Mouse (Mus musculus) G1E (cell line): ENCODE data around the gene Kcnk12. TPM values are rescaled to one million over a fixed set of nuclear protein-coding genes. Genes with fewer than 3 reads are reported as not detected.

Source experiments
- ATAC-seq: 2 replicates; pipeline ENCODE4 v1.8.0; 2016; ENCODE audit warnings: mild to moderate bottlenecking; ENCODE audit not compliant: insufficient number of reproducible peaks, poor library complexity, low FRiP score, severe bottlenecking; ENCODE audit errors: extremely low read depth
- DNase-seq: peaks from one replicate; pipeline ENCODE4 v3.0.0; 2012; ENCODE audit warnings: low spot score
- H3K27me3 ChIP-seq: 2 replicates; pipeline ENCODE4 v1.6.1; 2012; ENCODE audit warnings: mild to moderate bottlenecking, low read length, inconsistent platforms; ENCODE audit not compliant: insufficient read depth
- H3K36me3 ChIP-seq: replicated peaks from 2 replicates; pipeline ENCODE3; 2012; ENCODE audit warnings: mild to moderate bottlenecking, inconsistent platforms
- H3K4me1 ChIP-seq: 2 replicates; pipeline ENCODE4 v1.6.1; 2012; ENCODE audit warnings: low read depth, low read length, inconsistent platforms, mixed read lengths; ENCODE audit not compliant: insufficient read depth
- H3K4me3 ChIP-seq: 2 replicates; pipeline ENCODE4 v1.5.1; 2012; ENCODE audit warnings: low read depth, mild to moderate bottlenecking, inconsistent platforms, low read length, moderate library complexity, mixed read lengths
- H3K9me3 ChIP-seq: replicated peaks from 2 replicates; pipeline ENCODE4 v1.6.1; 2012; ENCODE audit warnings: inconsistent platforms
- CTCF ChIP-seq: IDR thresholded peaks from 2 replicates; pipeline ENCODE4 v1.5.1; 2012; ENCODE audit warnings: low read depth, low read length, inconsistent platforms, mixed read lengths
- GATA1 ChIP-seq: IDR thresholded peaks from 2 replicates; pipeline ENCODE4 v1.6.1; 2012; ENCODE audit warnings: borderline replicate concordance, low read length, inconsistent platforms, mixed read lengths
- GATA2 ChIP-seq: IDR thresholded peaks from 2 replicates; pipeline ENCODE4 v1.6.1; 2012; ENCODE audit warnings: low read depth, low read length, inconsistent platforms, borderline replicate concordance
- POLR2AphosphoS5 ChIP-seq: IDR thresholded peaks from 2 replicates; pipeline ENCODE4 v1.6.1; 2012; ENCODE audit warnings: low read depth, low read length, inconsistent platforms; ENCODE audit not compliant: insufficient replicate concordance
- TAL1 ChIP-seq: conservative IDR thresholded peaks from 2 replicates; pipeline ENCODE4 v1.6.1; 2012; ENCODE audit warnings: low read depth, low read length, inconsistent platforms, mixed read lengths
- polyA plus RNA-seq: library from polyadenylated mRNA; stranded (reverse); fragments of >175 nt; gene quantifications from 2 replicates; pipeline ENCODE4 v1.2.3, GENCODE M21; 2012
- total RNA-seq, 2 experiments: library from RNA; stranded (forward) in 1 of 2; stranded (reverse) in 1 of 2; fragments of 200-1000 nt in 1 of 2; fragments of >200 nt in 1 of 2; fragmentation: Nextera tagmentation in 1 of 2; gene quantifications; 2 replicates each; pipeline ENCODE4 v1.2.3; 2014 to 2017

Kcnk12 gene
- total and polyA plus RNA-seq, 3 experiments: not detected

GRCm38 (mm10) chr17:87825454-87826008 lies 27.7 kb upstream of the Kcnk12 start:
- H3K36me3 ChIP-seq: no peaks in the 10 kb centered on the region
- H3K4me3 ChIP-seq: no peak overlapping the region
- H3K4me1 ChIP-seq: no peaks in the 10 kb centered on the region
- TF ChIP-seq POLR2AphosphoS5: no peak
- no peak for TF ChIP-seq TAL1
- no peak for TF ChIP-seq GATA1
- no peak for TF ChIP-seq GATA2
- TF ChIP-seq CTCF: no peak
- no peak for ATAC-seq
- peaks cover 19% of the 10 kb centered on the region for H3K9me3 ChIP-seq
- no peaks in the 10 kb centered on the region; the same call in 1 of the 2 replicates for H3K27me3 ChIP-seq
- no peak for DNase-seq

- Histone ChIP-seq H3K36me3 (no peaks in the 10 kb centered on the region), H3K4me3 (no peak overlapping the region), H3K27me3 (no peaks in the 10 kb centered on the region; the same call in 1 of the 2 replicates), H3K4me1 (no peaks in the 10 kb centered on the region), H3K9me3 (peaks cover 18% of the 10 kb centered on the region)
- no peak for ATAC-seq
- TF ChIP-seq GATA2 (no peak), CTCF (no peak), GATA1 (no peak), POLR2AphosphoS5 (no peak), TAL1 (no peak)
- DNase-seq: no peak
Observed at GRCm38 (mm10) chr17:87823031-87823430, 25.2 kb upstream of the Kcnk12 start.

- H3K4me3 ChIP-seq: no peak overlapping the region
- DNase-seq (no peak), ATAC-seq (no peak)
- TF ChIP-seq GATA2 (no peak), CTCF (no peak), POLR2AphosphoS5 (no peak)
- H3K4me1 ChIP-seq: no peaks in the 10 kb centered on the region
- H3K9me3 ChIP-seq: no peaks in the 10 kb centered on the region
- no peaks in the 10 kb centered on the region for H3K36me3 ChIP-seq
- no peaks in the 10 kb centered on the region for H3K27me3 ChIP-seq
Observed at GRCm38 (mm10) chr17:87809556-87809955, 11.8 kb upstream of the Kcnk12 start.

GRCm38 (mm10) chr17:87799948-87800340 lies 2.1 kb upstream of the Kcnk12 start:
- H3K4me1 ChIP-seq: no peaks in the 10 kb centered on the region
- no peaks in the 10 kb centered on the region for H3K36me3 ChIP-seq
- ATAC-seq (no peak), DNase-seq (no peak)
- TF ChIP-seq POLR2AphosphoS5 (no peak), CTCF (no peak), TAL1 (no peak), GATA2 (no peak), GATA1 (no peak)
- H3K4me3 ChIP-seq: no peak overlapping the region
- no peaks in the 10 kb centered on the region; the same call in 1 of the 2 replicates for H3K27me3 ChIP-seq
- H3K9me3 ChIP-seq: peaks cover 32% of the 10 kb centered on the region

- no peak for TF ChIP-seq GATA2
- no peak for TF ChIP-seq CTCF
- TF ChIP-seq POLR2AphosphoS5: no peak
- no peak for TF ChIP-seq TAL1
- TF ChIP-seq GATA1: no peak
- H3K9me3 ChIP-seq: peaks cover 34% of the 10 kb centered on the region
- H3K36me3 ChIP-seq: no peaks in the 10 kb centered on the region
- no peaks in the 10 kb centered on the region; the same call in 1 of the 2 replicates for H3K27me3 ChIP-seq
- ATAC-seq: no peak
- H3K4me1 ChIP-seq: no peaks in the 10 kb centered on the region
- no peak overlapping the region for H3K4me3 ChIP-seq
- DNase-seq: no peak
Observed at GRCm38 (mm10) chr17:87799212-87799947, 1.6 kb upstream of the Kcnk12 start.

- ATAC-seq (no peak), DNase-seq (no peak)
- no peaks in the 10 kb centered on the region for H3K4me1 ChIP-seq
- no peaks in the 10 kb centered on the region; the same call in 1 of the 2 replicates for H3K27me3 ChIP-seq
- no peak for TF ChIP-seq GATA1
- TF ChIP-seq CTCF: no peak
- no peak for TF ChIP-seq GATA2
- TF ChIP-seq TAL1: no peak
- TF ChIP-seq POLR2AphosphoS5: no peak
- H3K4me3 ChIP-seq: peak overlapping the region; percentile 16; the same call in 1 of the 2 replicates
- peaks cover 34% of the 10 kb centered on the region for H3K9me3 ChIP-seq
- no peaks in the 10 kb centered on the region for H3K36me3 ChIP-seq
Observed at GRCm38 (mm10) chr17:87798423-87798941, 688 bp upstream of the Kcnk12 start.
